Mouse (Mus musculus): Measurements from ENCODE around the gene Marcks. TPM values are rescaled to one million over a fixed set of nuclear protein-coding genes. Genes with fewer than 3 reads are reported as not detected.

Gene Marcks
- total RNA-seq, 2 experiments from 2014 or later, result 37.1 to 38.9 TPM

Other genes starting within 250 kb of the Marcks start
- gene Hdac2, start 164.4 kb downstream of the Marcks start, total RNA-seq (2021), result 10 to 100 TPM; 66.2 to 82.4 TPM

Measured in adrenal gland, adult 18-20 months (tissue).